Mouse (Mus musculus): ENCODE data around the gene Mak. TPM values are rescaled to one million over a fixed set of nuclear protein-coding genes. Genes with fewer than 3 reads are reported as not detected.
"Not testable (repeated sequence)": the region's sequence is repeated elsewhere in the genome, so short reads cannot be mapped to it uniquely, and the experiment has no call there.

Gene Mak
- polyA plus RNA-seq, 1 experiment from 2014 or later: 1.2 TPM

- no peak for ATAC-seq (ENCODE audit: low FRiP score)
- peaks cover 91% of the 10 kb centered on the region for H3K36me3 ChIP-seq
- H3K4me1 ChIP-seq (replicated peaks): no peaks in the 10 kb centered on the region
- H3K9ac ChIP-seq: no peak overlapping the region
- no peaks in the 10 kb centered on the region for H3K9me3 ChIP-seq
- no peak overlapping the region for H3K4me3 ChIP-seq
- WGBS: 83% methylated on average over 8 of the region's 8 CpGs
- H3K27ac ChIP-seq: no peak overlapping the region
- no peak overlapping the region for H3K4me2 ChIP-seq
- no peaks in the 10 kb centered on the region for H3K27me3 ChIP-seq
These were observed 70.6 kb downstream of the Mak start for GRCm38 (mm10) chr13:41008946-41009345.

GRCm38 (mm10) chr13:41008271-41008670, 71.2 kb downstream of the Mak start:
- Histone ChIP-seq H3K4me3 (no peak overlapping the region), H3K4me1 (replicated peaks) (0 out of 2 replicates have a peak, but pooled peaks cover 3% of the 10 kb centered on the region), H3K36me3 (peaks cover 87% of the 10 kb centered on the region), H3K4me2 (no peak overlapping the region), H3K27me3 (no peaks in the 10 kb centered on the region), H3K27ac (no peak overlapping the region), H3K9me3 (no peaks in the 10 kb centered on the region), H3K9ac (no peak overlapping the region)
- 93% methylated on average over 10 of the region's 10 CpGs for WGBS
- no peak for ATAC-seq (ENCODE audit: low FRiP score)

GRCm38 (mm10) chr13:41006244-41006643, 73.3 kb downstream of the Mak start:
- WGBS: 94% methylated on average over 4 of the region's 4 CpGs
- ATAC-seq (ENCODE audit: low FRiP score): no peak
- Histone ChIP-seq H3K9me3 (no peaks in the 10 kb centered on the region), H3K4me1 (replicated peaks) (peaks cover 15% of the 10 kb centered on the region), H3K36me3 (peaks cover 66% of the 10 kb centered on the region), H3K9ac (no peak overlapping the region), H3K4me2 (no peak overlapping the region), H3K4me3 (no peak overlapping the region), H3K27ac (no peak overlapping the region), H3K27me3 (no peaks in the 10 kb centered on the region)

GRCm38 (mm10) chr13:41002001-41002400, 77.5 kb downstream of the Mak start:
- H3K4me2 ChIP-seq: peak overlapping the region; percentile 89
- H3K9me3 ChIP-seq: no peaks in the 10 kb centered on the region
- H3K36me3 ChIP-seq: peaks cover 25% of the 10 kb centered on the region
- no peaks in the 10 kb centered on the region for H3K27me3 ChIP-seq
- H3K9ac ChIP-seq: no peak overlapping the region
- no peak for ATAC-seq (ENCODE audit: low FRiP score)
- 88% methylated on average over 5 of the region's 5 CpGs for WGBS
- H3K4me1 ChIP-seq (replicated peaks): peaks cover 23% of the 10 kb centered on the region
- no peak overlapping the region for H3K27ac ChIP-seq
- peak overlapping the region; percentile 91 for H3K4me3 ChIP-seq

- H3K9ac ChIP-seq: peak within 1 kb of the TSS; percentile 90
- peak within 1 kb of the TSS; percentile 89 for H3K4me2 ChIP-seq
- peak within 1 kb of the TSS; percentile 91 for H3K4me3 ChIP-seq
- peak within 1 kb of the TSS; percentile 96 for H3K27ac ChIP-seq
- H3K27me3 ChIP-seq: no peaks in the 10 kb centered on the region
- peaks cover 18% of the 10 kb centered on the region for H3K36me3 ChIP-seq
- under 1% methylated on average over 58 of the region's 58 CpGs for WGBS
- ATAC-seq (ENCODE audit: low FRiP score): peak; percentile 97
- H3K9me3 ChIP-seq: no peaks in the 10 kb centered on the region
- H3K4me1 ChIP-seq (replicated peaks): peaks cover 23% of the 10 kb centered on the region
These were observed 78.4 kb downstream of the Mak start, which contains the start of gene Pak1ip1 for GRCm38 (mm10) chr13:41000926-41001639. Pak1ip1 (plus strand) TSS chr13:41001023.

- Histone ChIP-seq H3K27me3 (no peaks in the 10 kb centered on the region), H3K4me2 (peak overlapping the region; percentile 87), H3K4me3 (peak overlapping the region; percentile 91), H3K9ac (peak overlapping the region; percentile 90), H3K27ac (peak overlapping the region; percentile 96), H3K9me3 (no peaks in the 10 kb centered on the region), H3K36me3 (peaks cover 10% of the 10 kb centered on the region), H3K4me1 (replicated peaks) (peaks cover 23% of the 10 kb centered on the region)
- ATAC-seq (ENCODE audit: low FRiP score): peak; percentile 63
- WGBS: under 1% methylated on average over 25 of the region's 25 CpGs
These were observed 79.2 kb downstream of the Mak start for GRCm38 (mm10) chr13:41000140-41000925.

GRCm38 (mm10) chr13:40998537-40998936, 81.0 kb downstream of the Mak start:
- not testable (repeated sequence) for H3K36me3 ChIP-seq; H3K9me3 ChIP-seq; H3K27me3 ChIP-seq; H3K4me3 ChIP-seq; H3K4me2 ChIP-seq; H3K27ac ChIP-seq; ATAC-seq (ENCODE audit: low FRiP score); H3K9ac ChIP-seq
- peaks cover 23% of the 10 kb centered on the region for H3K4me1 ChIP-seq (replicated peaks)
- WGBS: 90% methylated on average over 5 of the region's 5 CpGs

- Histone ChIP-seq H3K4me1 (replicated peaks) (peaks cover under 1% of the 10 kb centered on the region), H3K9me3 (no peaks in the 10 kb centered on the region), H3K4me2 (no peak overlapping the region), H3K9ac (peak overlapping the region; percentile 6; the same call in 1 of the 2 replicates), H3K27me3 (no peaks in the 10 kb centered on the region), H3K36me3 (no peaks in the 10 kb centered on the region), H3K4me3 (no peak overlapping the region), H3K27ac (no peak overlapping the region)
- no peak for ATAC-seq (ENCODE audit: low FRiP score)
- 20% methylated on average over 8 of the region's 8 CpGs for WGBS
These were observed 84.8 kb downstream of the Mak start for GRCm38 (mm10) chr13:40994487-40995263.

GRCm38 (mm10) chr13:40988418-40988817, 91.1 kb downstream of the Mak start:
- no peaks in the 10 kb centered on the region for H3K9me3 ChIP-seq
- no peak overlapping the region for H3K4me2 ChIP-seq
- no peaks in the 10 kb centered on the region for H3K4me1 ChIP-seq (replicated peaks)
- no peak for ATAC-seq (ENCODE audit: low FRiP score)
- H3K4me3 ChIP-seq: no peak overlapping the region
- H3K27ac ChIP-seq: no peak overlapping the region
- no peak overlapping the region for H3K9ac ChIP-seq
- 79% methylated on average over 2 of the region's 2 CpGs for WGBS
- no peaks in the 10 kb centered on the region for H3K27me3 ChIP-seq
- no peaks in the 10 kb centered on the region for H3K36me3 ChIP-seq

- H3K9ac ChIP-seq; H3K4me1 ChIP-seq (replicated peaks); H3K4me2 ChIP-seq; H3K36me3 ChIP-seq; H3K4me3 ChIP-seq; H3K27ac ChIP-seq; H3K9me3 ChIP-seq; ATAC-seq (ENCODE audit: low FRiP score); H3K27me3 ChIP-seq: not testable (repeated sequence)
- WGBS: 70% methylated on average over 4 of the region's 4 CpGs
These were observed 91.8 kb downstream of the Mak start for GRCm38 (mm10) chr13:40987608-40988303.

GRCm38 (mm10) chr13:40986081-40986480, 93.4 kb downstream of the Mak start:
- no peak overlapping the region for H3K4me2 ChIP-seq
- H3K4me3 ChIP-seq: no peak overlapping the region
- 94% methylated on average over 5 of the region's 5 CpGs for WGBS
- H3K9me3 ChIP-seq: no peaks in the 10 kb centered on the region
- no peaks in the 10 kb centered on the region for H3K36me3 ChIP-seq
- no peak for ATAC-seq (ENCODE audit: low FRiP score)
- no peaks in the 10 kb centered on the region for H3K27me3 ChIP-seq
- H3K9ac ChIP-seq: no peak overlapping the region
- no peak overlapping the region for H3K27ac ChIP-seq
- H3K4me1 ChIP-seq (replicated peaks): no peaks in the 10 kb centered on the region

GRCm38 (mm10) chr13:40982759-40983158, 96.7 kb downstream of the Mak start:
- 83% methylated on average over 1 of the region's 1 CpGs for WGBS
- ATAC-seq (ENCODE audit: low FRiP score): no peak
- H3K36me3 ChIP-seq: no peaks in the 10 kb centered on the region

More at GRCm38 (mm10) chr13:40982759-40983158, 96.7 kb downstream of the Mak start:
- Histone ChIP-seq H3K27me3 (no peaks in the 10 kb centered on the region), H3K9ac (no peak overlapping the region), H3K9me3 (no peaks in the 10 kb centered on the region), H3K27ac (no peak overlapping the region), H3K4me2 (no peak overlapping the region), H3K4me1 (replicated peaks) (no peaks in the 10 kb centered on the region), H3K4me3 (no peak overlapping the region)

Measured in hindbrain, embryonic 13.5 days (tissue).